Mouse (Mus musculus) heart, embryonic 10.5 days (tissue): ENCODE results near the gene Serpinb6a. TPM values are rescaled to one million over a fixed set of nuclear protein-coding genes. Genes with fewer than 3 reads are reported as not detected.
"Not testable (repeated sequence)": the region's sequence is repeated elsewhere in the genome, so short reads cannot be mapped to it uniquely, and the experiment has no call there.

Experiments used
- DNase-seq: peaks from one replicate; pipeline ENCODE4 v3.0.0-alpha.2; 2017; ENCODE audit warnings: low spot score
- H3K27ac ChIP-seq: fragments of 300-500 bp; sonication (generic); 2 replicates; pipeline ENCODE4 v1.5.1; 2016; ENCODE audit warnings: mild to moderate bottlenecking
- H3K27me3 ChIP-seq: fragments of 300-500 bp; sonication (generic); 2 replicates; pipeline ENCODE4 v1.6.1; 2016; ENCODE audit warnings: mild to moderate bottlenecking; ENCODE audit not compliant: poor library complexity, insufficient read depth, severe bottlenecking
- H3K36me3 ChIP-seq: fragments of 300-500 bp; sonication (generic); 2 replicates; pipeline ENCODE4 v1.6.1; 2016; ENCODE audit warnings: mild to moderate bottlenecking, moderate library complexity
- H3K4me1 ChIP-seq: fragments of 300-500 bp; sonication (generic); 2 replicates; pipeline ENCODE4 v1.6.1; 2016; ENCODE audit warnings: mild to moderate bottlenecking
- H3K4me3 ChIP-seq: fragments of 300-500 bp; sonication (generic); 2 replicates; pipeline ENCODE4 v1.5.1; 2016; ENCODE audit warnings: mild to moderate bottlenecking, moderate library complexity
- H3K9me3 ChIP-seq: fragments of 300-500 bp; sonication (generic); 2 replicates; pipeline ENCODE4 v1.6.1; 2016; ENCODE audit warnings: mild to moderate bottlenecking, moderate library complexity
- WGBS: fragments of 180-500 bp; shearing (Covaris S2); methylation state at CpG from one replicate; pipeline ENCODE4 v1.1.7; 2016; 5-methylcytosine and 5-hydroxymethylcytosine counted together
- polyA plus RNA-seq: library from polyadenylated mRNA; unstranded; fragments of >200 nt; fragmentation: Nextera tagmentation; extraction: Ambion mirVana; gene quantifications from 2 replicates; pipeline ENCODE4 v1.2.1, GENCODE M21; 2016

Gene Serpinb6a
- polyA plus RNA-seq, 1 experiment from 2014 or later, result 38.1 TPM

DNA sequence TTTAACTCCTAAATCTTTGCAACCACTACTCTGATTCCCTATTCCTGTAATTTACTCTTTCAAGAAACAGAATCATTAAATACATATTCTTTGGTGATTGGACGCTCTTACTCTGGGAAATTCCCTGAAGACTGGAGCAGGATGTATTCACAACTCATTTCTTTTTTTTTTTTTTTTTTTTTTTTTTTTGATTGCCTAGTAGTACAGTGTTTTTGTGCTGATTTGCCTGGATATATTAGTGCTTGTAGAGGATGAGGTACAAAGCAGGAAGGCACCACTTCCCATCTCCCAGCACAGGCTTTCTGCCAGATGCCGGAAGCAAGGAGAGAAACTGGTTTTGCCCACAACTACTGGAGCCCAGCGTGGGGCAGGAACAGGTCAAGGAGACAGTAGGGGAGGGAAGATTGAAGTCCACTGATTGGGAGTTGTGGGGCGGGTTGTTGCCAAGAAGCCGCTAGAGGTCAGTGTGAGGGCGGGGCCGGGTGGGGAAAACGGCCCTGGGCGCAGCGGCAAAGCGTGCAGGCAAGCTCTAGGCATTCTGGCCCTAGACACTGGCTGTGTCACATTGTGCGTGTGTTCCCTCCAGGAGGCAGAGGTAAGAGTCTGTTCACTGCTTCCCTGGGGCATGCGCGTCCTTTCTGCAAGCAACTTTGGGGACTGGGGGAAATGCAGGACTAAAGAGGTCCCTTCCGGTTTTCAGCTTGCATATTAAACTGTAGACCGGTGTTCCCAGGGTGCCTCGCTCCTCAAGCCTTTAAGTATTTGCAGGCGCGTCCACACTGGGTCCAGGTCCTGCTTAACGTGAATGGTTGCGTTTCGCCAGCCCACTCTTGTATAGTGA, 38.2 kb downstream of the Serpinb6a start, which contains the start of gene Nqo2:
Nqo2 (plus strand) TSS at position 482 of the 841 bp plus-strand sequence.
- 2% methylated on average over 22 of the region's 22 CpGs for WGBS
- no peaks in the 10 kb centered on the region for H3K27me3 ChIP-seq

DNA sequence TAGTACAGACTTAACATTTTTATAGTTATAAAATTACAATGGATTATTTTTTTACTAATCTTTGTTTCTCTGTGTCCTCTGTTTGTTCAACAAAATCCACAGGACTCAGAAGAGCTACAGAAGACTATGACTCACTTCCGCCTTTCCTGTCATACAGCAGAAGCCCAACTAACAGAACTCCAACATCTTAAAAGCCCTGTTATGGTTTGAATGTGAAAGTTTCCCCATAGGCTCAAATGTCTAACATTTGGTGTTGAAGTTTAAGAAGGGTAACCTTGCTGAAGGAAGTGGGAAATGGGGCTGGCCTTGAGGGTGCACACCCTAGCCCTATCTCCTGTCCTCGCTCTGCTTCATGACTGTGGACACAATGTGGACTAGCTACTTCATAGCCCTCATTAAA, 42.8 kb downstream of the Serpinb6a start:
- Histone ChIP-seq H3K4me3 (no peak overlapping the region), H3K36me3 (no peaks in the 10 kb centered on the region), H3K27me3 (no peaks in the 10 kb centered on the region), H3K27ac (no peak overlapping the region), H3K4me1 (0 out of 2 replicates have a peak, but pooled peaks cover 2% of the 10 kb centered on the region), H3K9me3 (no peaks in the 10 kb centered on the region)
- 81% methylated on average over 2 of the region's 2 CpGs for WGBS
- no peak for DNase-seq

More for the DNA sequence above, 38.2 kb downstream of the Serpinb6a start, which contains the start of gene Nqo2:
- Histone ChIP-seq H3K27ac (peak within 1 kb of the TSS; percentile 91), H3K4me1 (peaks cover 16% of the 10 kb centered on the region), H3K9me3 (no peaks in the 10 kb centered on the region), H3K36me3 (no peaks in the 10 kb centered on the region), H3K4me3 (peak within 1 kb of the TSS; percentile 67)
- DNase-seq, result peak; percentile 92

DNA sequence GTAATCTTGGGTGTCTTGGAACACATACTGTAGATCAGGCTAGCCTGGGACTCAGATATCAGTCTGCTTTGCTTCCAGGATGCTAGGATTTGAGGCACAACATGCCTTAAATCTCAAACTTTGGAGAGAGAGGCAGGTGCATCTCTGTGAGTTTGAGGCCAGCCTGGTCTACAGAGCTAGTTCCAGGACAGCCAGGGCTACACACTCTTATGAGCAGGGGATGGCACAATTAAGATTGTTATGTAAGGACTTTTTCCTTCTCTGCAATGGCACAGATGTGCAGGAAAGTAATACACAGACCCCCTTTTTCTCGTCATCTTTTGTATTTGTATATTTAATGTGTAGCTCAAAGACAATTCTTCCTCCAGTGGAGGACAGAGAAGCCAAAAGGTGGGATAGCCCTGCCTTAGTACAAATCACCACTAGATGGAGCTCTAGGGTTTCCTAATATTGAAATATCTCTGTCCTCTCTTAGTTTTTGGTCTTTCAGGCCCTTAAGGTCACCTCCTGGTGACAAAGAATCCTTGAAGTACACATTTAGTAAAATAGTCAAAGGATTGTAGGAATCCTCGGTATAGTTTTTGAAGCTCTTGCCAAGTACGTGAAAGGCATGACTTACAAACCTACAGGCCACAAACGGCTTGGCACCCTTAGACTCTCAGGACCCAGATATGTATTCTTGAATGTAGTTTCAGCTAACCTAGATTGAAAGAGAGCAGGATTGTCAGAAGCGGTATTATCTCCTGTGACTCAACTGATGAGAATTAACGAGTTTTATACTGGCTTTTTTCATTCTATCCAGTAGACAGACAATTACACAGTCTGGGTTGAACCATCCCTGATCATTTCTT, 45.8 kb downstream of the Serpinb6a start:
- H3K27me3 ChIP-seq, result no peaks in the 10 kb centered on the region
- no peaks in the 10 kb centered on the region for H3K9me3 ChIP-seq
- no peak overlapping the region for H3K4me3 ChIP-seq
- no peaks in the 10 kb centered on the region for H3K36me3 ChIP-seq
- H3K27ac ChIP-seq, result no peak overlapping the region
- no peaks in the 10 kb centered on the region for H3K4me1 ChIP-seq
- 42% methylated on average over 6 of the region's 6 CpGs for WGBS
- no peak for DNase-seq

DNA sequence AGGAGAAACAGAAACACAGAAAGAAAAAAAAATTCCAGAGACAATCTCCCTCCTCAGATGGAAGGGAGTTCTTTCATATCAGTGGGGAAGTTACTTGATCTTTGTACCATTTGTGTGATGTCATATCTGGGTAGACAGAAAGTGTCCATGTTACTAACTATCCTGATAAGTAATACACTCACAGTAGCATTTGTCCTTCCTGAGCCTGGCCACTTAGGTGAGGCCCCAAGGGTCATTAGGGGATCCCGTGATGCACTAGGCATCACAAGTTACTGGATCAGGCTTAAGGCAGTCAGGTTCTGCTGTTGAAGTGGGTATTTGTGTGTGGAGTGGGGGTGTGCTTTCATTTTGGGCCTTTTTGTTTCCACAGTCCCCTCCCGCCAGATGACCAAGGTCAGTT, 49.6 kb downstream of the Serpinb6a start:
- Histone ChIP-seq H3K27ac (no peak overlapping the region), H3K4me3 (no peak overlapping the region), H3K27me3 (no peaks in the 10 kb centered on the region), H3K36me3 (no peaks in the 10 kb centered on the region), H3K4me1 (no peaks in the 10 kb centered on the region), H3K9me3 (no peaks in the 10 kb centered on the region)
- DNase-seq, result no peak
- 63% methylated on average over 2 of the region's 2 CpGs for WGBS

DNA sequence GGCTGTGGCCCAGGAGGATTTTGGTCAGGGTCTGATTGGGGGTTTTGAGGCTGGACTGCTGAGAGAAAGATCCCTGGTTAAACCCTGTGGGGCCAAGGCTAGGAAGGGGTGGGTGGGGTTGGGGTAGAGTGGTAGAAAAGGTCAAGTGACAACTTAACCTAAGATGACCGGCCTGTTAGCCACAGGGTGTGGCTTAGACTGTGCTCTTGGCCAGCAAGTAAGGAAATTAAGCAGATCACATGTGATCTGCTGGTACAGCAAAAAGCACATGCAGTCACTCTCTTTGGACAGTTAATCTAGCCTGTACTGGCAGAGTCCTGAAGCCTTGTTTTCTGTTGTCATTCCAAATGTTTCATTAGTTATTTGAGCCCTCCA, 50.5 kb downstream of the Serpinb6a start:
- no peak overlapping the region for H3K27ac ChIP-seq
- H3K4me1 ChIP-seq, result no peaks in the 10 kb centered on the region
- H3K27me3 ChIP-seq, result no peaks in the 10 kb centered on the region
- no peaks in the 10 kb centered on the region for H3K9me3 ChIP-seq
- WGBS, result 46% methylated on average over 1 of the region's 1 CpGs
- H3K36me3 ChIP-seq, result no peaks in the 10 kb centered on the region
- no peak for DNase-seq
- no peak overlapping the region for H3K4me3 ChIP-seq

- Histone ChIP-seq H3K4me3 (no peak overlapping the region), H3K36me3 (no peaks in the 10 kb centered on the region), H3K9me3 (no peaks in the 10 kb centered on the region), H3K27ac (no peak overlapping the region), H3K4me1 (no peaks in the 10 kb centered on the region), H3K27me3 (no peaks in the 10 kb centered on the region)
- no peak for DNase-seq
- 67% methylated on average over 4 of the region's 4 CpGs for WGBS
Observed at GRCm38 (mm10) chr13:33951308-33952074, 51.1 kb downstream of the Serpinb6a start.

DNA sequence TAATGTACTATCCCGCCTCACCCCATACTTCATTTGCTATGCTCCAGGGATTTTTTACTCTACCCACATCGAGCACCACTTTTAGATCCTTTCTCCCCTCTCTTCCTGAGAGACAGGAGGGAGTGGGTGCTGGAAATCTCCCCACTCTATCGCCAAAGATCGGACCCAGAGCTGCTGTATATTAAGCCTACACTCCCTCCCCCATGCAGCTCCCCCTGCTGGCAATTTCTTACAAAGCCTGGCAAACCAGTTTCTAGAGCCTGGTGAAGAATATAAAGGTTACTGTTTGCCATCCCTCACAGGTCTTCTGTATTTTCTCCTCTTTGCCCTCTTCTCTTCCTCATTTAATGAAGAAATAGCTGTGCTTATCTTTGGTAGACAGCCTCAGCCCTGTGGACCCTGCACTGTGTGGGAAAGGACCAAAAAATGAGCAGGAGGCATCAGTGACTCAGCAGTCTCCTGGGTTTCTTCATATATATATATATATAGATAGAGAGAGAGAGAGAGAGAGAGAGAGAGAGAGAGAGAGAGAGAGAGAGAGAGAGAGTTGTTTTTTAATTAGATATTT, 60.3 kb downstream of the Serpinb6a start:
- Histone ChIP-seq H3K27me3 (no peaks in the 10 kb centered on the region), H3K27ac (no peak overlapping the region), H3K4me3 (no peak overlapping the region), H3K4me1 (no peaks in the 10 kb centered on the region), H3K9me3 (no peaks in the 10 kb centered on the region), H3K36me3 (no peaks in the 10 kb centered on the region)
- no peak for DNase-seq
- whole genome bisulfite sequencing, result 43% methylated on average over 4 of the region's 4 CpGs

DNA sequence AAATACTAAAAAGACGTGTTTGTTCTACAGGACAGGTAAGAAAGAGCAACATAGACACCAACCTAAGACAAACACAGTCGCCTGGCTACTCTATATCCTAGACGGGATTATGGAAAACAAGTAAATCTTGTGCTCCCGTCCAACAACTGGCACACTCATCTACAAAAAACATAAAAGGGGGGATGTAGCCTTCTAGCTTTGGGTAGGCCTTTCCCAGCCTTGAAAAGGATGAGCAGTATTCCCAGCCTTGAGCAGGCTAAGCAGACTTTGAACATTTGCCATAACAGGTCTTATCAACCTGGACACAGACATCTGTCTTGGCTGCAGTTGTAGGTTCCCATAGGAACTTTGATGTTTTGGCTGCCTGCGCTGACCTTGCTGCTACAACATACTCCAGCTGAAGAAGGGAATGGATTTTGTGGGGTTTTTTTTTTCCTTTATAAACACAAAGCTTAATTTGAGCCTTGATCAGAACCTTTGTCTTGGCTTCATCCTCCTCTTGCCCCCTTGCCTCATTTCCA, 61.2 kb downstream of the Serpinb6a start:
- DNase-seq, result no peak
- Histone ChIP-seq H3K36me3 (no peaks in the 10 kb centered on the region), H3K27me3 (no peaks in the 10 kb centered on the region), H3K9me3 (no peaks in the 10 kb centered on the region), H3K4me1 (no peaks in the 10 kb centered on the region), H3K4me3 (no peak overlapping the region), H3K27ac (no peak overlapping the region)
- WGBS, result 83% methylated on average over 5 of the region's 5 CpGs

GRCm38 (mm10) chr13:33937587-33937986, 65.0 kb downstream of the Serpinb6a start:
- not testable (repeated sequence) for H3K4me1 ChIP-seq, H3K27ac ChIP-seq, H3K27me3 ChIP-seq, H3K9me3 ChIP-seq, H3K36me3 ChIP-seq, H3K4me3 ChIP-seq, DNase-seq

- Histone ChIP-seq H3K36me3 (no peaks in the 10 kb centered on the region), H3K9me3 (no peaks in the 10 kb centered on the region), H3K27ac (no peak overlapping the region), H3K4me3 (no peak overlapping the region), H3K27me3 (no peaks in the 10 kb centered on the region), H3K4me1 (0 out of 2 replicates have a peak, but pooled peaks cover 3% of the 10 kb centered on the region)
- DNase-seq, result no peak
- 65% methylated on average over 5 of the region's 5 CpGs for WGBS
Observed at GRCm38 (mm10) chr13:33937151-33937550, 65.4 kb downstream of the Serpinb6a start.

GRCm38 (mm10) chr13:33935465-33936181, 67.0 kb downstream of the Serpinb6a start:
- H3K4me3 ChIP-seq, result peak overlapping the region; percentile 82
- no peaks in the 10 kb centered on the region for H3K9me3 ChIP-seq
- WGBS, result under 1% methylated on average over 44 of the region's 44 CpGs
- H3K27ac ChIP-seq, result peak overlapping the region; percentile 93
- 0 out of 2 replicates have a peak, but pooled peaks cover 3% of the 10 kb centered on the region for H3K4me1 ChIP-seq
- peak; percentile 88 for DNase-seq
- H3K36me3 ChIP-seq, result no peaks in the 10 kb centered on the region
- H3K27me3 ChIP-seq, result no peaks in the 10 kb centered on the region
